Mouse (Mus musculus): ENCODE measurements around the gene Gm6121.
"Not testable (repeated sequence)": the region's sequence is repeated elsewhere in the genome, so short reads cannot be mapped to it uniquely, and the experiment has no call there.

Gm6121 gene

DNA sequence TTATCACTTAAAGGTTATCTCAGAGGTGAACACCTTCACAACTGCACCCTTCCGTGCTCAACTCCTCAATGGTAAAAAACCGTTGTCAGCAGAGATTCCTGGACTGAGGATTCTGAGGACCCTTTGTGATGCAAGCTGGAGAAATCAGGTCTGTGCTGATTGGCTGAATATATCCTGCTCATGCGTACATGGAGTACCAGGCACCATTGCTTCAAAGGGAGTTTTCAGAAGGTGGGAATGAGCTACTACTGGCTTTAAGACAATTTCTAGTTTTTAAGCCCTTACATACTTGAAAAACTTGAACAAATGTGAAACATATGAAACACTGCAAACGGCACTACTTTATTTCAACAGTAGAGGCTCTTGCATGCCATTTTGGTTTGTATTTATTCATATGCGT is at the start of gene Gm6121:
Gene Gm6121, minus strand, starts transcription at position 101 of the 400 bp plus-strand sequence.
- DNase-seq (ENCODE audit: low read depth) = not testable (repeated sequence)

All from c-Kit-positive CD71-positive TER-119-negative erythroid progenitor cells, embryonic 14.5 days (primary cell).